Mouse (Mus musculus): Measurements from ENCODE around the gene Odf3l2. TPM values are rescaled to one million over a fixed set of nuclear protein-coding genes. Genes with fewer than 3 reads are reported as not detected.

Odf3l2 gene
- not detected in 2 replicates for polyA plus RNA-seq (2015; fragmentation: Nextera tagmentation; extraction: Ambion mirVana)

DNA sequence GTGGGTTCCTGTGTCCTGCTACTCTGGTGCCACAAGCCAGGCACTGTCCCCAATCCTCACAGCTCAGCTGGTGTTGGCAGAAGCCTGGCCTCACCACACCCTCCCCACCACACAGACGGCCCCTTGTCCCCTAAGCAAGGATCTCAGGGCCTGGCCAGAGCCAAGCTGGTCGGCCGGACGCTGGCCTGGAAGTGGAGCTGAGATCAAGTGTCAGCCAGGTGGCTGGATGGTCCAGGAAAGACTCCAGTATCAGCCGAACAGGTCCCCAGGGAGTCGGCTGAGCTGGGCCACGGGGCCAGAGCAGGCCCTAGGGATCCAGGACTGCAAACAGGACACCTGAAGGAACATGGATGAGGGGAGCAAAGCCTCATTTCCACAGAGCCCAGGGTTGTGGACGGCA, at the start of gene Odf3l2:
Gene Odf3l2, minus strand, starts transcription at position 28 of the 400 bp plus-strand sequence.
- Histone ChIP-seq H3K4me2 (no peak within 1 kb of the TSS), H3K9ac (no peak within 1 kb of the TSS), H3K27me3 (0 out of 2 replicates have a peak, but pooled peaks cover 11% of the 10 kb centered on the region), H3K27ac (no peak within 1 kb of the TSS), H3K4me3 (no peak within 1 kb of the TSS), H3K36me3 (no peaks in the 10 kb centered on the region), H3K4me1 (replicated peaks) (no peaks in the 10 kb centered on the region), H3K9me3 (replicated peaks) (no peaks in the 10 kb centered on the region)
- WGBS: 60% methylated on average over 8 of the region's 8 CpGs
- ATAC-seq (replicated peaks; ENCODE audit: insufficient number of reproducible peaks, insufficient read depth, low FRiP score, low read depth): no peak

- Histone ChIP-seq H3K36me3 (peaks cover under 1% of the 10 kb centered on the region; the same call in 1 of the 2 replicates), H3K9ac (no peak overlapping the region), H3K9me3 (replicated peaks) (no peaks in the 10 kb centered on the region), H3K4me1 (replicated peaks) (peaks cover 35% of the 10 kb centered on the region), H3K27ac (peak overlapping the region; percentile 84), H3K27me3 (no peaks in the 10 kb centered on the region), H3K4me3 (no peak overlapping the region), H3K4me2 (no peak overlapping the region)
- ATAC-seq (replicated peaks; ENCODE audit: insufficient number of reproducible peaks, insufficient read depth, low FRiP score, low read depth): no peak
- WGBS: 62% methylated on average over 6 of the region's 6 CpGs
Measured at GRCm38 (mm10) chr10:79694379-79694655, 48.8 kb upstream of the Odf3l2 start.

DNA sequence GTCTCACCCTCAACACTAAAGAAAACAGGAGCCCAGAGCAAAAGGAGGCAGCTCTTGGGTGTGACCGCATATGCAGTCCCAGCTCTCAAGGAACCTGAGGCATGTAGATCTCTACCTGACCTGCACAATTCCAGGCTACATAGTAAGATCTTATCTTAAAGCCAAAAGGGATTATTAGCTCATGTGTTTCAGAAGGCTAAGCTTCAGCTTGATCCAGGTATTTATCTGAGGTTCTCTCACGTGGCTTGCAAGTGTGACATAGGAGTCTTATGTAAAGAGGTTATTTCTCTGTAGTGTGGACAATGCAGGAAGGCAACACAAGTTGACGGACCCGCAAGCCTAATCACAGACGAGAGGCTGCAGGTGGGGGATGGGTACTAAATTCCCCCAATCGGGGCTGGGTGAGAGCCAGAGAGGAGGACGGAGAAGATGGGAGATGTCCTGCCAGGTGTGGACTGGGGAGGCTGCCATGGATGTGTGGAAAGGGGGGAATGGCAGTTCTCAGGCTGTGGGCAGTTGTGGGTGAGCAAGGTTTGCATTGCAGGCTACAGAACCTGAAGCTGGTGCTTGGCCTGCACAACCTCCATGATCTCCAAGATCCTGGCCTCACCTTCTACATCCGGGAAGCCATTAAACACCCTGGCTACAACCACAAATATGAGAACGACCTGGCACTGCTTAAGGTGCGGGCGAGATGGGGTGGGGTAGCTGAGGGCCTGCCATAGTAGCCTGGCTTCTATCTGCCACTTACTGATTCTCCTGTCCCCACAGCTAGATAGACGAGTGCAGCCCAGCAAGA, 48.2 kb upstream of the Odf3l2 start:
- H3K27me3 ChIP-seq: no peaks in the 10 kb centered on the region
- no peak overlapping the region for H3K9ac ChIP-seq
- H3K4me2 ChIP-seq: no peak overlapping the region
- H3K27ac ChIP-seq: peak overlapping the region; percentile 84; the same call in 1 of the 2 replicates
- no peaks in the 10 kb centered on the region for H3K9me3 ChIP-seq (replicated peaks)
- no peak for ATAC-seq (replicated peaks; ENCODE audit: insufficient number of reproducible peaks, insufficient read depth, low FRiP score, low read depth)
- H3K4me1 ChIP-seq (replicated peaks): peaks cover 35% of the 10 kb centered on the region
- peaks cover 5% of the 10 kb centered on the region; the same call in 1 of the 2 replicates for H3K36me3 ChIP-seq
- H3K4me3 ChIP-seq: no peak overlapping the region
- 66% methylated on average over 12 of the region's 12 CpGs for WGBS

DNA sequence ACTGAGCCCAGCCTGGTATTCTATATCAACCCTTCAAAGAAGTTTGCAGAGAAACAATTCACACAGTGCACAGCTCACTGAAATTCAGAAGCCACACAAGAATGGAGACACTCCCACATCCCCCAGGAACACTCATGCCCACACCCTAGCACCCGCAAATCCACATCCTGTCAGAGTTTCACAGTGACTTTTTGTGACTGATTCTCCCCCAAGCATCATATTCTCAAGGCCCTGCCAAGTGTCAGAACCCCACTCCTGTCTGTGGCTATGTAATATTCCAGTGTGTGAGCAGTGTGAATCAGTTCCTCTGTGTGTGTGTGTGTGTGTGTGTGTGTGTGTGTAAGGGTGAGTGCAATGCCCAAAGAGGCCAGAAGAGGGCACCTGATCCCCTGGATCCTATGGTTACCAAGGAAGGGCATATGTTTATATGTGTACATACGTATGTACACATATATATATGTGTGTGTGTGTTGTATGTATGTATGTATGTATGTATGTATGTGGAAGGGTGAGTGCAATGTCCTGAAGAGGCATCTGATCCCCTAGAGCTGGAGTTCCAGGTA, 46.5 kb upstream of the Odf3l2 start:
- Histone ChIP-seq H3K27me3 (no peaks in the 10 kb centered on the region), H3K4me2 (no peak overlapping the region), H3K9me3 (replicated peaks) (no peaks in the 10 kb centered on the region), H3K36me3 (peaks cover 23% of the 10 kb centered on the region), H3K27ac (no peak overlapping the region), H3K4me1 (replicated peaks) (peaks cover 34% of the 10 kb centered on the region), H3K4me3 (no peak overlapping the region), H3K9ac (no peak overlapping the region)
- WGBS: 93% methylated on average over 2 of the region's 2 CpGs
- ATAC-seq (replicated peaks; ENCODE audit: insufficient number of reproducible peaks, insufficient read depth, low FRiP score, low read depth): no peak

DNA sequence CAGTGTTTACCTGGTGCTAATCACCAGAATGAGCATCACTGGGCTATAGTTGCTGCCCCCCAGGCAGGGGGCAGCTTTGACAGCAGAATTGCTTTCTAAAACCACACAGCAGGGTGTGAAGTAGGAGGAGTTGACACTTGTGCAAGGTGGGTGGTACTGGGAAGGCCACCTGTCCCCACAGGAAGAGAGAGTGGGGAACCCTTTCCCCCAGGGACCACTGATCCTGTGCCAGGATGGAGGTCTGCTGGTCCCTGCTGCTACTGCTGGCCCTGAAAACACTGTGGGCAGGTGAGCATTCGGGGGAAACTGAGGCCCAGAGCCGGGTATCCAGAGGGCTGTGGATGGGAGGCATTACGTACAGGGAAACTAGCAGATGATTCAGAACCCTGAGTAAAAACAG, 43.6 kb upstream of the Odf3l2 start:
- Histone ChIP-seq H3K36me3 (peaks cover 47% of the 10 kb centered on the region), H3K9ac (no peak overlapping the region), H3K4me1 (replicated peaks) (peaks cover 31% of the 10 kb centered on the region), H3K4me2 (no peak overlapping the region), H3K27ac (no peak overlapping the region), H3K27me3 (no peaks in the 10 kb centered on the region), H3K9me3 (replicated peaks) (no peaks in the 10 kb centered on the region), H3K4me3 (no peak overlapping the region)
- 81% methylated on average over 3 of the region's 3 CpGs for WGBS
- ATAC-seq (replicated peaks; ENCODE audit: insufficient number of reproducible peaks, insufficient read depth, low FRiP score, low read depth): no peak

- Histone ChIP-seq H3K4me3 (no peak within 1 kb of the TSS), H3K27me3 (no peaks in the 10 kb centered on the region), H3K9me3 (replicated peaks) (no peaks in the 10 kb centered on the region), H3K4me1 (replicated peaks) (peaks cover 31% of the 10 kb centered on the region), H3K27ac (no peak within 1 kb of the TSS), H3K4me2 (no peak within 1 kb of the TSS), H3K9ac (no peak within 1 kb of the TSS), H3K36me3 (peaks cover 47% of the 10 kb centered on the region)
- ATAC-seq (replicated peaks; ENCODE audit: insufficient number of reproducible peaks, insufficient read depth, low FRiP score, low read depth): no peak
- WGBS: 79% methylated on average over 4 of the region's 4 CpGs
Measured at GRCm38 (mm10) chr10:79688720-79689119, 43.2 kb upstream of the Odf3l2 start, which contains the start of gene Gzmm. Gene Gzmm (plus strand): TSS chr10:79689020.

- no peak overlapping the region for H3K9ac ChIP-seq
- ATAC-seq (replicated peaks; ENCODE audit: insufficient number of reproducible peaks, insufficient read depth, low FRiP score, low read depth): no peak
- no peaks in the 10 kb centered on the region for H3K27me3 ChIP-seq
- H3K4me1 ChIP-seq (replicated peaks): peaks cover 39% of the 10 kb centered on the region
- peak overlapping the region; percentile 69; the same call in 1 of the 2 replicates for H3K27ac ChIP-seq
- H3K4me2 ChIP-seq: no peak overlapping the region
- H3K4me3 ChIP-seq: no peak overlapping the region
- H3K9me3 ChIP-seq (replicated peaks): no peaks in the 10 kb centered on the region
- WGBS: 97% methylated on average over 6 of the region's 6 CpGs
- peaks cover 47% of the 10 kb centered on the region for H3K36me3 ChIP-seq
Measured at GRCm38 (mm10) chr10:79687513-79687912, 42.0 kb upstream of the Odf3l2 start.

GRCm38 (mm10) chr10:79686691-79687090, 41.2 kb upstream of the Odf3l2 start:
- Histone ChIP-seq H3K27ac (peak overlapping the region; percentile 69), H3K4me1 (replicated peaks) (peaks cover 39% of the 10 kb centered on the region), H3K4me2 (0 out of 2 replicates have a peak overlapping the region, but pooled peaks have one; percentile 1), H3K27me3 (no peaks in the 10 kb centered on the region), H3K36me3 (peaks cover 47% of the 10 kb centered on the region), H3K4me3 (no peak overlapping the region), H3K9me3 (replicated peaks) (no peaks in the 10 kb centered on the region), H3K9ac (no peak overlapping the region)
- 61% methylated on average over 1 of the region's 1 CpGs for WGBS
- ATAC-seq (replicated peaks; ENCODE audit: insufficient number of reproducible peaks, insufficient read depth, low FRiP score, low read depth): peak; percentile 7; the same call in 1 of the 2 replicates

DNA sequence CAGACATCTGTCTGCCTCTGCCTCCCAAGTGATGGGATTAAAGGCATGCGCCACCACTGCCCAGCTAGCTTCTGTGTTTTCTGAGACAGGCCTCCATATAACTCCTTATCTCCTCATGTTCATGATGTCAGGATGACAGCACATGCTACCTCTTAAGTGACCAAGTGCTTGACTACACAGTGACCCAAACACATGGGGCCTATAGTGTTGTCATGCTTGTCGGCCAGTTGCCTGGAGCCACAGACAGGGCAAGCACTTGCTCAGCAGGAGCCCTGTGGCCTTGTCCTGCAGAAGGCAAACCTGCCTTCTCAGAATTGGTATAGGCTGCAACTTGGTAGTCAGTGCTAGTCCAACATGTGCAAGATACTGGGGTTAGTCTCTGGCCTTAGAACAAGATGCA, 40.7 kb upstream of the Odf3l2 start:
- Histone ChIP-seq H3K27me3 (no peaks in the 10 kb centered on the region), H3K36me3 (peaks cover 47% of the 10 kb centered on the region), H3K9ac (no peak overlapping the region), H3K4me1 (replicated peaks) (peaks cover 39% of the 10 kb centered on the region), H3K4me3 (no peak overlapping the region), H3K9me3 (replicated peaks) (no peaks in the 10 kb centered on the region), H3K27ac (peak overlapping the region; percentile 69), H3K4me2 (0 out of 2 replicates have a peak overlapping the region, but pooled peaks have one; percentile 1)
- 65% methylated on average over 2 of the region's 2 CpGs for whole genome bisulfite sequencing
- no peak for ATAC-seq (replicated peaks; ENCODE audit: insufficient number of reproducible peaks, insufficient read depth, low FRiP score, low read depth)

GRCm38 (mm10) chr10:79684770-79685600, 39.4 kb upstream of the Odf3l2 start:
- Histone ChIP-seq H3K9ac (peak overlapping the region; percentile 87; the same call in 1 of the 2 replicates), H3K27ac (peak overlapping the region; percentile 23; the same call in 1 of the 2 replicates), H3K4me3 (no peak overlapping the region), H3K27me3 (no peaks in the 10 kb centered on the region), H3K4me1 (replicated peaks) (peaks cover 44% of the 10 kb centered on the region), H3K36me3 (peaks cover 47% of the 10 kb centered on the region), H3K9me3 (replicated peaks) (no peaks in the 10 kb centered on the region), H3K4me2 (0 out of 2 replicates have a peak overlapping the region, but pooled peaks have one; percentile 84)
- 91% methylated on average over 25 of the region's 25 CpGs for WGBS
- no peak for ATAC-seq (replicated peaks; ENCODE audit: insufficient number of reproducible peaks, insufficient read depth, low FRiP score, low read depth)

Measured in heart, embryonic 15.5 days (tissue).